Mouse (Mus musculus): ENCODE data around the gene Ccdc185. TPM values are rescaled to one million over a fixed set of nuclear protein-coding genes. Genes with fewer than 3 reads are reported as not detected.

Gene Ccdc185
- polyA plus RNA-seq (2014; fragmentation: Illumina TruSeq; extraction: RNeasy Lipid Tissue Mini Kit (QIAGEN cat#74804); ENCODE audit: insufficient read depth, low read depth, low replicate concordance), result not detected

DNA sequence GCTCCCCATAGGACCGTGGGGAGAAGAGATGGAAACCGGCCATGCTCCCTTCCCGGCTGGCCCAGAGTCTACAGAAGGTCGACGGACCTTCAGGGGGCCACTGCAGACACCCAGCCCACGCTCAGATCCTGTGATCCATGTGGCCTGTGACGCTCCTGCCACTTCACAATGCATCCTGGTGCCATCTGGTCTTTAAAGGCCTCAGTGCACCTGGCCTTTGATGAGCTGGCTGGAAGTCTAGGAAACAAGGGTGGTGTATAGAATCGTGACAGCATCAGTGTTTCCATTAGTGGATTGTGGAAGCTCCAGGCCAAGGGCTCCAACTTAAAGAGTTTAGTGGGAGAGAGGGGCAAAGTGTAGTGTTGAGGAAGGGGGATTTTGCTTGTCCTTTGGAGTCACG, at the start of gene Ccdc185:
Gene Ccdc185 (minus strand): TSS at position 101 of the 400 bp plus-strand sequence.

DNA sequence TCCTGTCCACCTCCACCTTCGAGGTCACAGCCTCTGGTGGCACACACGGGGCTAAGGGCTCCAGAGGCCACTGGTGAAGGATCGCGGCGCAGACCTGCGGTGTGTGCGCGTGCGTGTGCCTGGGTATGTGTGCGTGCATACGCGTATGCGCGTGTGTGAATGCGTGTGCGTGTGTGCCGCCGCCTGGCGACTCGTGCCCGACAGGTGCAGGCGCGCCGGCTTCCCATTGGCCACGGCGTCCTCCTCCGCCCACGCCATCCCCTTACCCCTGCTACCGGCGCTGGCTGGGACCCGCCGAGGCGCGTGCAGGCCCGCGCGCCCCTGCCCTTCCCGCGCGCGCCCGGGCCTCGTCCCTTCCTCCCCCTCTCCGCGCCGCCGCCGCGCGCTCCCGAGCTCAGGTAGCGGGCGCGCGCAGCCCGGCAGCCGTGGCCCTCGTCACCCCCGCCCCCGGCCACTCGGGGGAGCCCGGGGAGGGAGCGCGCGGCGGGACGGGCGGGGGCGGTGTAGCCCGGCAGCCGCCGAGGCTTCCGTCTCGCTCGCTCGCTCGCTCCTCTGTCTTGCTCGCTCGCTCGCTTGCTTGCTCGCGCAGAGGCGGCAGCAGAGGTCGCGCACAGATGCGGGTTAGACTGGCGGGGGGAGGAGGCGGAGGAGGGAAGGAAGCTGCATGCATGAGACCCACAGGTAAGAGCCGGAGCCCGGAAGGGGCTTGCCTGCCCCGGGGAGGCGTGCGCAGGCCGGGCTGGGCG, 14.9 kb upstream of the Ccdc185 start, which contains the start of gene Susd4:
Gene Susd4 (plus strand): TSS at position 145 of the 746 bp plus-strand sequence.

Other genes starting within 250 kb of the Ccdc185 start
- gene Capn2, start 231.6 kb downstream of the Ccdc185 start, polyA plus RNA-seq (2014; fragmentation: Illumina TruSeq; extraction: RNeasy Lipid Tissue Mini Kit (QIAGEN cat#74804); ENCODE audit: insufficient read depth, low read depth, low replicate concordance), result 80.4 TPM
- gene Capn8, start 184.2 kb downstream of the Ccdc185 start, polyA plus RNA-seq (2014; fragmentation: Illumina TruSeq; extraction: RNeasy Lipid Tissue Mini Kit (QIAGEN cat#74804); ENCODE audit: insufficient read depth, low read depth, low replicate concordance), result 0.15 TPM
- 4.6 TPM for gene Susd4, start 14.7 kb upstream of the Ccdc185 start, polyA plus RNA-seq (2014; fragmentation: Illumina TruSeq; extraction: RNeasy Lipid Tissue Mini Kit (QIAGEN cat#74804); ENCODE audit: insufficient read depth, low read depth, low replicate concordance)
- 1.3 TPM for gene Tlr5, start 205.6 kb upstream of the Ccdc185 start, polyA plus RNA-seq (2014; fragmentation: Illumina TruSeq; extraction: RNeasy Lipid Tissue Mini Kit (QIAGEN cat#74804); ENCODE audit: insufficient read depth, low read depth, low replicate concordance)

Data from lung, adult 10 weeks (tissue).